Mouse (Mus musculus): ENCODE measurements around the gene Slc16a2.

Slc16a2 gene

DNA sequence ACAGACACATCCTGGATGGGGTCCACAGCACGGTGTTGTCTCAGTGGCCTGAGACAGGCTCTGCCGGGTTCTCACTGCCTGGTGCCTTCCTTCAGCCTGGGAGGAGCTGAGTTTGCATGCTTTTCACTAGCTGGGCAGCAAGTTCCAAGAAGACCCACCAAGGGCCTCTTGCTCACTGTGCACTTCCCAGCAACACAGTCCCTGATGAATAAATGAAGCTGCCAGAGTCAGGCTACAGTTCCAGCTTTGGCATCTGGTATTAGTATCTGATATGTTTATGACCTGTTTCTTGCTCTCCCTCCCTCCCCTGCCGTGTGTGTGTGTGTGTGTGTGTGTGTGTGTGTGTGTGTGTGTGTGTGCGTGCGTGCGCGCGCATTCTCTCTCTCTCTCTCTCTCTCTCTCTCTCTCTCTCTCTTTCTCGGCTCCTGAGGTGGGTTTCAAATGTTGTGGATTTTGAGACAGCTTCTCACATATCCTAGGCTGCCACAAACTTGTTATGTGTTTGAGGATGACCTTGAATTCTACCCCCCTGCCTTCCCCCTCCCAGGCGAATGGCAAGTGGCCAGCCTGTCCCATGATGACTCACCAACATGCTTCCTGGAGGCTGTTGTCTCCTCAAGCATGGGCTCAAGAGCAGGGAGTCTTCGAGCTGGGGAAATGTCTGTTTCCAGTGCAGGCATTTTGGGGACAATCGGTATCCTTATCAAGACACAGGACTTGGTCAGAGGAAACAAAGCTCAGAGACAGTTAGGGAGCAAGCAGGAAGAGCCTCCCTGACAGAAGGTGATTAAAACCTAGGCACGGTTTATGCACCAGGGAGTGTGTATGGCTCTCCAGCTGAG lies 80.3 kb downstream of the Slc16a2 start:
- intact Hi-C loops (cut with DNase I): no loop called here

GRCm38 (mm10) chrX:103734041-103734625 lies 87.7 kb downstream of the Slc16a2 start:
- intact Hi-C loops (cut with DNase I): no loop called here

DNA sequence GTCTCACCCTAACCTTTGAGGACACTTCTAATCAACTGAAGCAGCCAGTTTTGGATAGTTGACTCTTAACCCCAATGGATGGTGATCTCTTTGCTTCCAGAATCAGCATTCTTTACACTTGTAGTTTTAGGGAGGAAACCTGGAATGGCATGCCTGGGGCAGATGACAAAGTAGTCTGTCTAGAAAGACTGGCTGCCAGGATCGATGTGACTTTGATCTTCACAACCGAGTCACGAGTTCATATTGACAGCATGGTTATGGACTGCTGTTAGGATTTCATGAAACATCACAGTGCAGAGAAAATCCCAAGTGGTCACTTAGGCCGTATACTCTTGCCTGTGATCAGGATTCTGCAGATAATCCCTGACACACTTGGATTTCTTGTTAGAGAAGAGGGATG lies 88.7 kb downstream of the Slc16a2 start:
- intact Hi-C loops (cut with DNase I): no loop called here

DNA sequence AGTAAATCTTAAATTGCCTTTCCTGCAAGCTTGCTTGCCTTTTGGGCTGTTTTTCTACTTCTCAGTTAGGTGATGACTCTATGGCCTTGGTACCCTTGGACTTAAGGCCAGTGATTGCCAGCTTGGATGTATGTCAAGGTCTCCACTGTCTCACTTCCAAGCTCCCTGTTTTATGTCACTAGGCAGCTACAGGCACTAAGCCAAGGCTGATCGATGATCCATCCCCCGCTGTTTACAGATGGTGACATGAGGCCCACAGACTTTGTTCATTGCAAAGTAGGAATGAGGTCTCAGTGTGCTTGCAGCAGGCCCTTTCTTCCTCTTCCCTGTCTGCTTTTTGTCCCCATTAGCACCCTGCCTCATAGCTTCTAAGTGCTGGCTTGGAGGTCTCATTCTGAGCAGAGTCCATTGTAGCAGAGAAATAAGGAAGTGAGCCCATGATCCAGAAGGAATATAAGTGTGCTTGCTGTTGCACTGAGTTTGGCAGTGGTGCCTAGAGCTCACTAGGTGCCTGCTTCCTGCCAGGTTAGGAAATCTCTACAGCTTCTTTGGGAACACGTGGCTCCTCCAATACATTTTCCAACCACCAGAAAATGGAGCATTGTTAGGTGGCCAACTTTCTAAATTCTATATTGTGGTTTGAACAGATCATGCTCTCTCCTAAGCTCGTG lies 89.6 kb downstream of the Slc16a2 start:
- intact Hi-C loops (cut with DNase I): no loop called here

DNA sequence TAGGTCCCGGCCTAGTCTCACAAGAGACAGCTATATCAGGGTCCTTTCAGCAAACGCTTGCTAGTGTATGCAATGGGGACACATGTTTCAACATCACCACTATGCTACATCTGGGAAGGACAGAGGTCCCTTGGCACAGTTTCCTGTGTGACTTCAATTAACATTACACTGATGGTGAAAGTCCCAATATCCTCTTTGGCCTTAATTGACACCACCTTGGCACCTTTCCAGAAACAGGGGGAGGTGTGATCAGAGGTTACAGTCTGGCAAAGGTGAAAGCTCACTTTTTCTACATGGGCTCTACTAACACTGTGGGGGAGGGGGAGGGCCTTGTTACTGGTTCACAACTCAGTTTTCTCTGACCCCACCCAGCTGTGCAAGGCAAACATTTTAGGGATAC lies 99.3 kb downstream of the Slc16a2 start:
- intact Hi-C loops (cut with DNase I): no loop called here

DNA sequence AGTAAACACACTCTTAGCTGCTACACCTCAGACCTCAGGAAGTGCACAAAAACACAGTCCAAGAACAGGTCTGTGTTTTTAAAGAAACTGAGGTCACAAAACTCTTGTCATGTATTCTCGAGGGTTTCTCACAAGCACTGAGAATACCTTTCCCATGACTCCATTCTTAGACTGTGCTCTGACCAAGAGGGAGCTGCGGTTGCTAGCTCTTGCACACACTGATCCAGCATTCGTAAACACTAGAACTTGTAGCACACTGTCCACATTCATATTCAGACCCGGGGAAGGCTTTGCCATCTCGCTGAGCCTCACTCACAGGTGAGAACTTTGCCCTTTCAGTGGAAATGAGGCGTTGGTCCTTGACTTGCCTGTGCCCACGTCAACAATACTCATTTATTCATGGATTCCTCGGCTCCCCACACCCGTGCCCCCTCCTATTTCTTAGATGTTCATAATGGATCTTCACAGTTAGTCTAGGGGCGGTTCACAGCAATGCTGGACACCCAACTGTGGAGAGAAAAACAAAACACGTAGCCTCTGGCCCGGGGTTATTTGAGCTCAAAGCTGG lies 102.1 kb downstream of the Slc16a2 start:
- intact Hi-C loops (cut with DNase I): no loop called here

DNA sequence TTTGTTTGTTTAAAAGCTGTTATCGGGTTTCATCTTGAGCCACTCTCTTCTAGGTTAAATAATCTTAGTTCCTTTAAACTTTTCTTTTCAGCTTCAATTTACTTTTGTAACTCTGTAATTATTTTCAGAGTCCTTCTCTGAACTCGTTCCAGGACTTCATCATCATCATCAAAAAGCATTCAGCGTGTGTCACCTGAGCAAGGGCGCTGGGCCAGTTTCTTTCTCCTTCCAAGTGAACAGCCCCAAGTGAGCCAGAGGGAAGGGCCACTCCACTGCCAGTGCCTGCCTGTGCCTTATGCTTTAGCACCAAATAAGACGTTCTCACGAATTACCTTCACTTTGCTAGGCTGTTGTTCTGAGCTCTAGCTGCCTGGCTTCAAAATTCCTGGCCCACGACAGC lies 108.9 kb downstream of the Slc16a2 start:
- intact Hi-C loops (cut with DNase I): no loop called here

DNA sequence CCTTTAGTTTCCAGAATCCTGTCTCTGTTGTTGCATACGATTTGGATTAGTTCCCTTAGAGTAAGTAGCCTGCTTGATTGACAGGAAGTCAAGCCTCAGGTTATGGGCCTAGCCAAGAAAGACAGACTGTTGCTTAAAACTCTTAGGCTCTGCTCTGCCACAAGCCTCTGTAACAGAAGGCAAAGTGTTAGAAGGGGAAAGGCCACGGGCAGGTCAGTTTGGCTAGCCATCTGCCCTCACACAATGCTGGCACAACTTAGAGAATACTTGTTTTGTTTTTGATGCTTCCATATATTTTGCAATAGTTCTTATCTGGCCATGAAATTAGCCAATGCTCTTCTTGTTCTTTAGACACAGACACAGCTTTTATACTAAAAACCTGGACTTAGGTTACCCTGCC lies 112.1 kb downstream of the Slc16a2 start:
- intact Hi-C loops (cut with DNase I): no loop called here

- intact Hi-C loops (cut with DNase I): no loop called here
Observed at GRCm38 (mm10) chrX:103708592-103708991, 113.2 kb downstream of the Slc16a2 start.

GRCm38 (mm10) chrX:103704611-103705010 lies 117.2 kb downstream of the Slc16a2 start:
- intact Hi-C loops (cut with DNase I): no loop called here

GRCm38 (mm10) chrX:103704024-103704423 lies 117.8 kb downstream of the Slc16a2 start:
- intact Hi-C loops (cut with DNase I): no loop called here

DNA sequence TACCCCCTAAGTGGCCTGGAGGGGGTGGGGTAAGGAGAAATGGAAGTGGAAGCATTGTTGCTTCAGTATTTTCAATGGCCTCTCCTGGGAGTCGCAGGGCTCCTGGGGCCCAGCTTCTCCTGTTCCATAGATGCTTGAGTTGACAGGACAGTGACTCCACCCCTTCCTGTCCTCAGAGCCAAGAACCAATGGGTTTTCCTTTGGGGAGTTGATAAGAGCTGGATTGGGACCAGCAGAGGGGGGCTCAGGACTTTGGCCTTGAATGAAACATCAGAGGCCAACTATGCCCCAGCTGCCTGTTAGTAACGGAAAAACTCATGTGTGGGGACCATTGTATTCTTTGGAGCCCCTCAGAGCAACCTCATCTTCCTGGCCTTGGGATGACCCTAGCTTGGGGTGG lies 124.0 kb downstream of the Slc16a2 start:
- intact Hi-C loops (cut with DNase I): loop anchor here (10.0 kb wide), 1 partner anchor 217 kb away; no protein-coding TSS in a partner anchor

GRCm38 (mm10) chrX:103696081-103696519 lies 125.7 kb downstream of the Slc16a2 start:
- intact Hi-C loops (cut with DNase I): loop anchor here (10.0 kb wide), 1 partner anchor 219 kb away; no protein-coding TSS in a partner anchor

DNA sequence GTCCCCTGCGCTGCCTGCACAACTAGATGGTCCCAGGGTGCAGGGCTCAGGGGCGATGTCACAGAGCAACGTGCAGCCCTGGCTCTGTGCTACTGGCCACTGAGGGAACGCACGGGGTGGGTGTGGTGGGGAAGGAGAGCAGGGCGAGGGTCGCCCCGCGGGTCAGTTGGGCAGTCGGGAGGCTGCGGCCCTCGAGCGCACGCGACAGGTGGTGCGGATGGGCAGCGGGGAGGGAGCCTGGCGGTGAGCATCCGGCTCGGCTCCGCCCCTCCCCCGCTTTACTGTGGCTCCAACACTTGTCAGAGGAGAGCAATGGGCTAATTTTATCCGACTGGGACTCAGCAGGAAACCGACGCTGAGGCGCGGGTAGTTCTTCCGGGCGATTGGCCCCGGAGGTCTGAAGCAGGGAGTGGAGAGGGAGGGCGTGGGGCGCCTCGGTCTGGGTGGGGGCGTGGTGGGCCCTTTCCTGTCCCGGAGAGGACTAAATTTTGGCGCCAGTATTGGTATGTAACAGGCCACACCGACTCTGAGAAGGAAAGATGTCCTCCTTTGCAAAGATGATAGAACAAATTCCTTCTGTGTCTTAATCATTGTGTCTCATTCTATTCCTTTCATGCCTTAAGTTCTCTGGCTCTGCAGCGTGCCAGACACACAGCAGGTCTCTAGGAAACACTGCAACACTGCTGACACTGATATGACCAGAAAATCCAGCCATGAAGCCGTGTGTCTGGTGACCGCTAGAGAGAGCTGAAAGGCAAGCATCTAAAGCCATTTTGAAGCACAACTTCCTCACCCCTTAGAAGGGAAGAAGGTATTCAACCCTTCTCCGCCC lies 126.4 kb downstream of the Slc16a2 start:
- intact Hi-C loops (cut with DNase I): loop anchor here (2.0 to 10.0 kb wide), 2 partner anchors 149 to 219 kb away; no protein-coding TSS in a partner anchor

GRCm38 (mm10) chrX:103694787-103695164 lies 127.0 kb downstream of the Slc16a2 start:
- intact Hi-C loops (cut with DNase I): loop anchor here (2.0 to 10.0 kb wide), 2 partner anchors 150 to 220 kb away; no protein-coding TSS in a partner anchor

- intact Hi-C loops (cut with DNase I): loop anchor here (2.0 to 10.0 kb wide), 2 partner anchors 150 to 220 kb away; no protein-coding TSS in a partner anchor
Observed at GRCm38 (mm10) chrX:103694381-103694780, 127.4 kb downstream of the Slc16a2 start.

DNA sequence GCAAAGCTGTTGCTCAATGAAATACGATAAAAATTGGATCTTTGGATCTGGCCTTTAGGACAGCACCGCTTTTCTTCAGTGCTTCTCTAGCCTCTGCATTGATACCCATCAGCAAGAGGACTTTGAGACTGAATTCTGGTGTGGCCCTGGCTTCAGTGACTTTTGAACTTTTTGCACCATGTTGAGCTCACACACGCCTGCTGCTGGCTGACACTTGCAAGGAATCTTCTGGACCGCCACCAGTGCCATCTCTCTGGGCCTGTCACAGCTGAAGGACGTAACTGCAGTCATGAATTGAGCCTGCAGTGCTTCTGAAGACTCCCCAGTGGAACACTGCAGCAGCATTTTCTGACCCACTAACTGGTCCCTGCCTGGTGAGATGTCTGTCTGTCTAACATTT lies 128.9 kb downstream of the Slc16a2 start:
- intact Hi-C loops (cut with DNase I): loop anchor here (10.0 kb wide), 1 partner anchor 222 kb away; no protein-coding TSS in a partner anchor

GRCm38 (mm10) chrX:103688551-103688950 lies 133.2 kb downstream of the Slc16a2 start:
- intact Hi-C loops (cut with DNase I): no loop called here

DNA sequence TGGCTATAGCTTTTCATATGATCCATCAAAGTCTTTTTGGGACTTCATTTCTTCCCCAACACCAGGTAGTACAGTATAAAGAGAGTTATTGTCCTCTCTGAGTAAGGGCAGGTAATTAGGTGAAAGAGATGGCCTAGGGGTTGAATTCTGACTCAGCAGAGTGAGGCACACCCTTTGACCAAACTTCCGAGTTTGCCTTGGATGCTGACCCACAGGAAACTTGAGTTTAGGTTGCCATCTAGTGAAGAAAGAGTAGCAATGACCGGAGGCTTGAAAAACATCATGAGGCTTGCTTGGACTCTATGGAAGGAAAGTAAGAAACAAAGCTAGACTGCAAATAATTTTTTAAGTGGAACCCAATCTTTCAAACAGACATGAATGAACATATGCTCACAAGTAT lies 147.1 kb downstream of the Slc16a2 start:
- intact Hi-C loops (cut with DNase I): loop anchor here (5.0 kb wide), 1 partner anchor 192 kb away; no protein-coding TSS in a partner anchor

DNA sequence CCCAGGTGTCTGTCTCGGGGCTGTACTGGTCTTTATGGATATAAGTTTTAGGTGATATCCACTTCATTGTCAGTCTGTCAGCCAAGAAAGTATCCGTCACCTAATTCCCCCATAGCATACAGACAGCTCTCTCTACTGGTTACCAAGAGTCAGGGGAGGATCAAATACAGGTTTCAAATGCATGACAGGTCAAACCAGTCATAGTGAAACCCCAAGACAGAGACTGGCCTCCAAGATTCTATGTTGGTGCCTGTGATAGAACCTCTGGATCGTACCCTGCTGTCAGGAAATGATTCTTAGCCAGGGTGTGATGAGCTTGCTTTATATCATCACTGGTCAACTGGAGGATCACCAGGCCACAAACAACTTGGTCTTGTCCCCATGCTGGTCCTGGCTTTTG lies 148.0 kb downstream of the Slc16a2 start:
- intact Hi-C loops (cut with DNase I): loop anchor here (5.0 kb wide), 1 partner anchor 191 kb away; no protein-coding TSS in a partner anchor

Data from adrenal gland (tissue).